Mouse (Mus musculus) liver, adult 2 months (tissue): Measurements from ENCODE around the gene Plcb4.

ENCODE experiments used
- CTCF ChIP-seq: fragments of 200-500 bp; IDR thresholded peaks from 2 replicates; pipeline ENCODE4 v1.5.1; 2011; ENCODE audit warnings: low read depth, low read length, control low read depth
- POLR2A ChIP-seq: fragments of 200-500 bp; IDR thresholded peaks from 2 replicates; pipeline ENCODE4 v1.6.1; 2011; ENCODE audit warnings: low read length, control low read depth; ENCODE audit not compliant: insufficient read depth; ENCODE audit errors: extremely low read depth

DNA sequence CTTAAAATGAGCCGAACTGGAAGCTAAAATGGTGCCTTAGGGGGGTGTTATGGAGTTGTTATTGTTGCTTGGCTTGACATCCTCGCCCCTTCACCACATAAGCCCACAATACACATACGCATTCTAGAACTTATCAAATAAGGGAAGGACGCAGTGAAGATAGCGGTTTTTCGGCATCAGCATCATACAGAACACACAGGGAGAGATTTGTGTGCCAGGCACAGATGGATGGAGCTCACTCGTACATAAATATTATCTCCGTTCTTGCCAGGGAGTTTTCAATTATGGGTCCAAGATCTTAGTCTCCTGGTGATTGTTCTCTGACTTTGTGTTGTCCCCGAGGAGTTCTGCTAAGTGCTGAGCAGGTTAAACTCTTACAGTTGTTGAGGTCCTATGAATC lies 50.0 kb downstream of the Plcb4 start:
- TF ChIP-seq CTCF (no peak), POLR2A (no peak)
